Comparison of ENCODE assay signal across 24 mouse cellular contexts in genomic region chr3:138002545-138002944, GRCm38 (mm10). TPM values are rescaled to one million over a fixed set of nuclear protein-coding genes. Genes with fewer than 3 reads are reported as not detected.
A peak's percentile ranks its signal among the peaks of the same experiment; 100 is the strongest.
DNase-seq lines count a peak whose midpoint lies in the region; ATAC-seq and TF ChIP-seq lines count a peak whose summit lies in the region.
"Had no signal": no experiment of that assay in that cellular context is flagged by ENCODE, and none has a peak within 500 bp of the region (broad histone marks: within the 10 kb centered on the region; RNA-seq: fewer than 3 reads in every experiment).

No protein-coding gene starts in this region.

- no peak for TF ChIP-seq CTCF in CH12.LX (conservative IDR thresholded peaks at IDR 0.05 in 1 of 2, IDR thresholded peaks at IDR 0.05 in 1 of 2; ENCODE audit: low read depth in 2 of 2, low read length in 2 of 2)

- peak overlapping the region; percentile 51 for H3K9ac ChIP-seq in CH12.LX (ENCODE audit: insufficient read depth, low read depth)
- H3K9ac ChIP-seq: embryonic facial prominence, embryonic 13.5 days; embryonic facial prominence, embryonic 15.5 days; forebrain, embryonic 12.5 days had no signal

- no peaks in the 10 kb centered on the region for H3K36me3 ChIP-seq in CH12.LX (replicated peaks in 1 of 2; ENCODE audit: control insufficient read depth in 1 of 2, insufficient read depth in 1 of 2, low read length in 1 of 2)
- no peaks in the 10 kb centered on the region for H3K36me3 ChIP-seq in splenic B cell, adult 2 months (ENCODE audit: control insufficient read depth, insufficient read depth, low read length, poor library complexity, severe bottlenecking)
- H3K36me3 ChIP-seq: embryonic facial prominence, embryonic 13.5 days; embryonic facial prominence, embryonic 15.5 days; forebrain, embryonic 10.5 days; forebrain, embryonic 12.5 days; G1E had no signal

- H3K79me2 ChIP-seq in CH12.LX (replicated peaks; ENCODE audit: control insufficient read depth, extremely low read depth, insufficient read depth, poor library complexity, severe bottlenecking): 0 out of 2 replicates have a peak, but pooled peaks cover 3% of the 10 kb centered on the region

- peak overlapping the region; percentile 96 for H3K4me2 ChIP-seq in CH12.LX (ENCODE audit: insufficient read depth, low read depth, poor library complexity, severe bottlenecking)
- H3K4me2 ChIP-seq: embryonic facial prominence, embryonic 13.5 days; embryonic facial prominence, embryonic 15.5 days; forebrain, embryonic 12.5 days had no signal

- peaks cover 25 to 74% of the 10 kb centered on the region in 2 experiments for H3K4me1 ChIP-seq in CH12.LX (ENCODE audit: control insufficient read depth in 1 of 2, insufficient read depth in 2 of 2)

- peak; percentile 78 for DNase-seq in CH12.LX (ENCODE audit: extremely low read depth)
- peak; percentile 26 for DNase-seq in induced T-regulatory cell, adult 2 months (ENCODE audit: low read depth)
- DNase-seq in splenic B cell, adult 2 months (ENCODE audit: low read depth, low spot score): peak; percentile 34
- no peak for DNase-seq in frontal cortex, postnatal 10 days (ENCODE audit: low spot score in 2 of 2)
- DNase-seq in cerebellum, postnatal 25 days: no peak
- no peak for DNase-seq in right cerebral cortex, adult 2 months (ENCODE audit: low spot score in 2 of 2)
- DNase-seq: adrenal gland, adult 8-10 months; adrenal gland, postnatal 14 days; adrenal gland, postnatal 36 days; cerebellum, adult 11-12 months; cerebellum, adult 2 months; cerebellum, adult 9-10 months; cerebellum, postnatal 10 days; cerebellum, postnatal 36 days had no signal

- H3K4me3 ChIP-seq in CH12.LX (replicated peaks in 1 of 3; ENCODE audit: low read depth in 2 of 3, low read length in 2 of 3, poor library complexity in 1 of 3): peak overlapping the region in 1 of 3 experiments; percentile 15
- H3K4me3 ChIP-seq: embryonic facial prominence, embryonic 13.5 days; embryonic facial prominence, embryonic 15.5 days; erythroblast, embryonic 14.5 days; forebrain, embryonic 10.5 days; forebrain, embryonic 12.5 days had no signal

- peak overlapping the region; percentile 89 for H3K27ac ChIP-seq in CH12.LX (ENCODE audit: insufficient read depth, low read depth)
- H3K27ac ChIP-seq: embryonic facial prominence, embryonic 13.5 days; embryonic facial prominence, embryonic 15.5 days; forebrain, embryonic 10.5 days; forebrain, embryonic 12.5 days had no signal

- peaks cover 7% of the 10 kb centered on the region for H3K9me3 ChIP-seq in CH12.LX (replicated peaks; ENCODE audit: low read length)
- H3K9me3 ChIP-seq: embryonic facial prominence, embryonic 13.5 days; embryonic facial prominence, embryonic 15.5 days; forebrain, embryonic 12.5 days had no signal

- no peak; the same call in none of the 2 replicates for TF ChIP-seq POLR2A in CH12.LX (IDR thresholded peaks at IDR 0.05; ENCODE audit: low read depth, low read length)

- no peaks in the 10 kb centered on the region for H3K27me3 ChIP-seq in CH12.LX (replicated peaks)
- no peaks in the 10 kb centered on the region for H3K27me3 ChIP-seq in splenic B cell, adult 2 months (ENCODE audit: control insufficient read depth, insufficient read depth, low read length, poor library complexity, severe bottlenecking)
- H3K27me3 ChIP-seq: embryonic facial prominence, embryonic 13.5 days; embryonic facial prominence, embryonic 15.5 days; forebrain, embryonic 12.5 days; Patski had no signal

- dilution Hi-C loops in CH12.LX (cut with MboI; ENCODE audit: extremely low pct_ligation_motif_present, extremely low pct_unique_long_range_greater_than_20kb, low sequenced_read_pairs): no loop called here

- TF ChIP-seq RAD21 in CH12.LX (IDR thresholded peaks at IDR 0.05; ENCODE audit: low read depth, low read length): no peak

- ATAC-seq in common myeloid progenitor, adult 5-6 weeks (replicated peaks; ENCODE audit: low read depth, poor library complexity, severe bottlenecking): 0 out of 2 replicates have a peak, but pooled peaks have one; percentile 10
- ATAC-seq: forebrain, embryonic 14.5 days; forebrain, embryonic 16.5 days; Patski had no signal

- in situ Hi-C loops in CH12.LX (cut with MboI; ENCODE audit: low pct_ligation_motif_present, low pct_unique_long_range_greater_than_20kb, low sequenced_read_pairs): loop anchor here (5.0 kb wide), 1 partner anchor 65 kb away; the partner anchor contains the start of genes 1110002E22Rik and Gm5105

- peak; percentile 69 for TF ChIP-seq EP300 in CH12.LX (IDR thresholded peaks at IDR 0.05; ENCODE audit: low read length)

TF ChIP-seq in CH12.LX, 34 proteins besides CTCF, POLR2A, EP300 and RAD21:
- TF ChIP-seq SMC3 (IDR thresholded peaks at IDR 0.05; ENCODE audit: low read depth, low read length): peak; percentile 1; the same call in 1 of the 2 replicates
- 0 out of 2 replicates have a peak, but pooled peaks have one; percentile 61 for TF ChIP-seq JUND (conservative IDR thresholded peaks at IDR 0.05; ENCODE audit: low read depth, low read length)
- 0 out of 2 replicates have a peak, but pooled peaks have one; percentile 3 for TF ChIP-seq HCFC1 (IDR thresholded peaks at IDR 0.05; ENCODE audit: low read depth, low read length)
- TF ChIP-seq ZC3H11A (IDR thresholded peaks at IDR 0.05; ENCODE audit: low read depth, low read length): no peak
- TF ChIP-seq KAT2A (IDR thresholded peaks at IDR 0.05; ENCODE audit: insufficient replicate concordance, low read length): no peak
- TF ChIP-seq NRF1 (IDR thresholded peaks at IDR 0.05; ENCODE audit: low read depth, low read length): 0 out of 2 replicates have a peak, but pooled peaks have one; percentile 21
- peak; percentile 95 for TF ChIP-seq MAX (IDR thresholded peaks at IDR 0.05; ENCODE audit: low read length)
- no peak; the same call in 1 of the 2 replicates for TF ChIP-seq ZNF384 (IDR thresholded peaks at IDR 0.05; ENCODE audit: low read depth, low read length)
- peak; percentile 73 for TF ChIP-seq ETS1 (conservative IDR thresholded peaks at IDR 0.05; ENCODE audit: low read depth, low read length)
- TF ChIP-seq TCF12 (IDR thresholded peaks at IDR 0.05; ENCODE audit: low read depth, low read length): peak; percentile 55; the same call in 1 of the 2 replicates
- peak; percentile 81 for TF ChIP-seq TBP (conservative IDR thresholded peaks at IDR 0.05; ENCODE audit: low read depth, low read length)
- TF ChIP-seq MAZ (IDR thresholded peaks at IDR 0.05; ENCODE audit: low read depth, low read length): no peak
- TF ChIP-seq UBTF (IDR thresholded peaks at IDR 0.05; ENCODE audit: low read depth, low read length): 0 out of 2 replicates have a peak, but pooled peaks have one; percentile 67
- TF ChIP-seq IRF4 (IDR thresholded peaks at IDR 0.05; ENCODE audit: low read depth, low read length): peak; percentile 71
- peak; percentile 19; the same call in 1 of the 2 replicates for TF ChIP-seq USF2 (conservative IDR thresholded peaks at IDR 0.05; ENCODE audit: low read depth, low read length)
- no peak for TF ChIP-seq PAX5 (IDR thresholded peaks at IDR 0.05; ENCODE audit: low read length)
- no peak for TF ChIP-seq E2F4 (IDR thresholded peaks at IDR 0.05; ENCODE audit: insufficient replicate concordance, low read depth, low read length)
- peak; percentile 71; the same call in 1 of the 2 replicates for TF ChIP-seq MAFK (IDR thresholded peaks at IDR 0.05; ENCODE audit: insufficient replicate concordance, low read length)
- TF ChIP-seq POLR2AphosphoS2 (IDR thresholded peaks at IDR 0.05; ENCODE audit: low read depth, low read length): no peak
- no peak; the same call in 1 of the 2 replicates for TF ChIP-seq SIN3A (IDR thresholded peaks at IDR 0.05; ENCODE audit: low read length)
- 0 out of 2 replicates have a peak, but pooled peaks have one; percentile 23 for TF ChIP-seq ELF1 (IDR thresholded peaks at IDR 0.05; ENCODE audit: low read depth, low read length)
- peak; percentile 83 for TF ChIP-seq MXI1 (IDR thresholded peaks at IDR 0.05; ENCODE audit: low read depth, low read length)
- TF ChIP-seq ZKSCAN1 (IDR thresholded peaks at IDR 0.05; ENCODE audit: borderline replicate concordance, low read depth, low read length): no peak
- 0 out of 2 replicates have a peak, but pooled peaks have one; percentile 3 for TF ChIP-seq CHD2 (IDR thresholded peaks at IDR 0.05; ENCODE audit: low read length)
- no peak for TF ChIP-seq GABPA (IDR thresholded peaks at IDR 0.05; ENCODE audit: insufficient replicate concordance, low read depth, low read length)
- no peak for TF ChIP-seq JUN (IDR thresholded peaks at IDR 0.05; ENCODE audit: insufficient read depth, low read depth, low read length)
- TF ChIP-seq USF1 (IDR thresholded peaks at IDR 0.05; ENCODE audit: low read depth, low read length): no peak
- TF ChIP-seq RCOR1 (conservative IDR thresholded peaks at IDR 0.05; ENCODE audit: low read depth, low read length): no peak
- TF ChIP-seq MEF2A (IDR thresholded peaks at IDR 0.05; ENCODE audit: borderline replicate concordance, low read depth, low read length): 0 out of 2 replicates have a peak, but pooled peaks have one; percentile 16
- no peak for TF ChIP-seq NELFE (IDR thresholded peaks at IDR 0.05; ENCODE audit: low read depth, low read length)
- TF ChIP-seq CHD1 (IDR thresholded peaks at IDR 0.05; ENCODE audit: low read depth, low read length): peak; percentile 72; the same call in 1 of the 2 replicates
- 0 out of 2 replicates have a peak, but pooled peaks have one; percentile 57 for TF ChIP-seq ZMIZ1 (IDR thresholded peaks at IDR 0.05; ENCODE audit: low read depth, low read length)
- TF ChIP-seq BHLHE40 (IDR thresholded peaks at IDR 0.05; ENCODE audit: low read depth, low read length): peak; percentile 86
- peak; percentile 95 for TF ChIP-seq MYC (IDR thresholded peaks at IDR 0.05; ENCODE audit: low read depth, low read length)

RNA-seq across cellular contexts. Expression of gene Dapp1, which starts 21.2 kb away (rescaled TPM):
- total RNA-seq in CH12.LX (2012; rRNA removed) (55.5 and 63.6 TPM in 2 replicates), CH12.LX (2014; rRNA removed) (53.5 and 66.4 TPM in 2 replicates)
- polyA plus RNA-seq in CH12.LX (2012; ENCODE audit: insufficient read length, low read depth): 62.8 and 81.7 TPM in 2 replicates
- total RNA-seq in common myeloid progenitor, adult 5-6 weeks (2017): 387 and 417 TPM in 2 replicates

Comparison
In these comparisons a context has a peak if more than half of its experiments do, and no peak if none do; other contexts are left out.
1. DNase-seq: peak in CH12.LX (single experiment), induced T-regulatory cell, adult 2 months (single experiment) and splenic B cell, adult 2 months (single experiment); none in frontal cortex, postnatal 10 days (0 of 2), cerebellum, postnatal 25 days (0 of 2) and right cerebral cortex, adult 2 months (0 of 2).